Mouse (Mus musculus): ENCODE measurements at regions not wholly inside any gene's neighbourhood (a gene's known extent, or its start where the extent isn't known, plus 50 kb on each side); places are given as distances from the start of the nearest gene placed in this dataset.

DNA sequence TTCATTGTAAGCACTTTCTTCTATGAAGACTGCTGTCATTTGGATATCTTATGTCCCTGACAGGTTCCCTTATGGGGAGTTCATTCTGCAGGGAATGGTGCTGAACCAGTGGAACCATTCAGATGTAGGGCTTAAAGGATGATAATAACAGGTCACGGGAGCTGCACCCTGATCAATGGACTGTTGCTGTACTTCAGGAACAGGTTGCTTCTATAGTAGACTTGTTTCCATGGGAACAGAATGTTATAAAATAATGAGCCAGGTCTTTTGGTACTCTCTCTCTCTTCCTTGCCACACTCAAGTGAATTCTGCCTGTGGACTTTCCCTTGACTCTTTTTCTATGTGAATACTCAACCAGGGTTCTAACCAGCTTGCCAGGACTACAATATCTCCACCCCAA lies 196.9 kb upstream of the Chrm3 start:
- Histone ChIP-seq H3K27me3 (ENCODE audit: control insufficient read depth, insufficient read depth, low read length) (no peaks in the 10 kb centered on the region), H3K9me3 (ENCODE audit: control insufficient read depth, low read length) (no peaks in the 10 kb centered on the region), H3K4me1 (ENCODE audit: control insufficient read depth, insufficient read depth, low read length) (no peaks in the 10 kb centered on the region), H3K9ac (ENCODE audit: low read depth, low read length) (no peak overlapping the region), H3K27ac (ENCODE audit: low read depth, low read length) (no peak overlapping the region), H3K4me2 (replicated peaks; ENCODE audit: low read depth, low read length) (no peak overlapping the region), H3K4me3 (ENCODE audit: low read length) (no peak overlapping the region), H3K36me3 (ENCODE audit: control insufficient read depth, insufficient read depth, low read length) (no peaks in the 10 kb centered on the region)
- WGBS: 82% methylated on average over 1 of the region's 1 CpGs
- ATAC-seq (ENCODE audit: low FRiP score, low TSS enrichment): no peak

DNA sequence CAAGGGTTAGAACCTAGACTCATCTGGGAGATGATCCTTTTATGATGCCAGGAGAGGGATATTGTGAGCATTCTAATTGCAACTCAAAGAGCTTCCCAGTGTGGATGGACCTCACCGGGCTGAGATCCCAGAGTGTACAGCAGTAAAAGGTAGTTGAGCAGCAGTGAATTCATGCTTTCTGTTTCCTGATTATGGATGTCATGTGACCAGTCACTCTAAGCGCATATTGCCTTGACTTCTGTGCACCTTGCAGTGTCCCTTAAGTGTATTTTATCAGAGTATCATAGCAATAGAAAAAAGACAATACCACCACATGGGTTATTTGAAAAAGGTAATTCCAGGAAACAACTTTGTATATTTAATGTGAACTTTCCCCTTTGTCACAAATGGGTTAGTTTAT lies 193.9 kb upstream of the Chrm3 start:
- no peaks in the 10 kb centered on the region for H3K27me3 ChIP-seq (ENCODE audit: control insufficient read depth, insufficient read depth, low read length)
- no peak for ATAC-seq (ENCODE audit: low FRiP score, low TSS enrichment)
- H3K9ac ChIP-seq (ENCODE audit: low read depth, low read length): no peak overlapping the region
- no peak overlapping the region for H3K4me2 ChIP-seq (replicated peaks; ENCODE audit: low read depth, low read length)
- no peak overlapping the region for H3K4me3 ChIP-seq (ENCODE audit: low read length)
- WGBS: 77% methylated on average over 2 of the region's 2 CpGs
- no peaks in the 10 kb centered on the region for H3K9me3 ChIP-seq (ENCODE audit: control insufficient read depth, low read length)
- no peak overlapping the region for H3K27ac ChIP-seq (ENCODE audit: low read depth, low read length)
- H3K4me1 ChIP-seq (ENCODE audit: control insufficient read depth, insufficient read depth, low read length): no peaks in the 10 kb centered on the region
- H3K36me3 ChIP-seq (ENCODE audit: control insufficient read depth, insufficient read depth, low read length): no peaks in the 10 kb centered on the region

DNA sequence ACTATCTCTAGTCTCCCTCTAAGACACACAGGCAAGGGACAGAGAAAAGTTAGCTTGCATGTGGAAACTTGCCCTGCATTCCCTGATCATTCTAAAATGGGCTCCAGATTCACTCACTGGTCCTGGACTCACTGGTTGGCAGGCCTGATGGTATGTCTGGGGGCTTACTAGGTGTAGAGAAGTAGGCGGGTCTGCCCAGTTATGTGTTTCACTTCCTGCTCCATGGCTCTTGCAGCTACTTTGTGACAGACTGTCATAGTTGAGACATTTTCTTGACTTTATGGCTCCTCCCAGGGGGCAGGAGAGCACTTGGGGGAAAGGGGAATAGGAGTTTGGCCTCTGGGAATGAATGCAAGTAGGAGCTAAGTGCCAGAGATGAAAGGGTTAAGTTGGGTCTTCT lies 182.1 kb upstream of the Chrm3 start:
- H3K4me1 ChIP-seq (ENCODE audit: control insufficient read depth, insufficient read depth, low read length): no peaks in the 10 kb centered on the region
- no peaks in the 10 kb centered on the region for H3K9me3 ChIP-seq (ENCODE audit: control insufficient read depth, low read length)
- H3K27ac ChIP-seq (ENCODE audit: low read depth, low read length): no peak overlapping the region
- H3K4me3 ChIP-seq (ENCODE audit: low read length): no peak overlapping the region
- ATAC-seq (ENCODE audit: low FRiP score, low TSS enrichment): no peak
- no peaks in the 10 kb centered on the region for H3K36me3 ChIP-seq (ENCODE audit: control insufficient read depth, insufficient read depth, low read length)
- 96% methylated on average over 1 of the region's 1 CpGs for WGBS
- H3K4me2 ChIP-seq (replicated peaks; ENCODE audit: low read depth, low read length): no peak overlapping the region
- no peaks in the 10 kb centered on the region for H3K27me3 ChIP-seq (ENCODE audit: control insufficient read depth, insufficient read depth, low read length)
- no peak overlapping the region for H3K9ac ChIP-seq (ENCODE audit: low read depth, low read length)

DNA sequence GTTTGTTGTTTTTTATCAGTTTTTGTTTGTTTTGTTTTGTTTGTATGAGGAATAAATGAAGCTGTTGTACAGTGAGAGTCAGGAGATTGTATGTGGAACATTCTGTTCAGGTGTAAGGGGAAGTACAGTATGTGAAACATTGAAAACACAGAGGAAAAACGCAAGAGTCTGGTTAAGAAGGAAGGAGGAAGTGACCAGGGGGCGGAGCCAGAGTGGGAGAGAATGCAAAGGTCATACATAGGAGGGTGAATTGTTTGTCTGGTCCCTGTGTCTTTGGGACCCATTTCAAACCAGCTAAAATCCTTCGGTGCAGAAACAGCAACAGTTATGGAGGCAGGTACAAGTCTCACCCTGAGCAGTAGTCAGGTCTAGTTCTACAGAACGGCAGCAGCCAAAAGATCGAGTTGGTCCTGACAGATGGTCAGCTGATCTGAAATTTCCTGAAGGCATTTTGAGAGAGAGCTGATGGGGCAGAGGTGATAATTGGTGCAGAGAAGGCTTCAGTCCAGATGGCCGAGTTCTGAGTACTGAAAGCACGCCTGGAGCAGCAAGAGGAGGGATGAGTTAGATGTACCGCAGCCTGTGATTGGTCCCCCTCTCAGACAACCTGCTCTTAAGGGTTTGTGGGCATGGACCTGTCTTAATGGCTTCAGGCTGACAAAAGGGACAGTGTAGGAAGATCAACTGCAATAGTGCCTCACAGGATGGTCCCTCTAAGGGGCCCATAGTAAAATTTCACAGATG lies 179.7 kb upstream of the Chrm3 start:
- Histone ChIP-seq H3K4me1 (ENCODE audit: control insufficient read depth, insufficient read depth, low read length) (no peaks in the 10 kb centered on the region), H3K9me3 (ENCODE audit: control insufficient read depth, low read length) (no peaks in the 10 kb centered on the region), H3K4me2 (replicated peaks; ENCODE audit: low read depth, low read length) (no peak overlapping the region), H3K27ac (ENCODE audit: low read depth, low read length) (no peak overlapping the region), H3K36me3 (ENCODE audit: control insufficient read depth, insufficient read depth, low read length) (no peaks in the 10 kb centered on the region), H3K4me3 (ENCODE audit: low read length) (no peak overlapping the region), H3K9ac (ENCODE audit: low read depth, low read length) (no peak overlapping the region), H3K27me3 (ENCODE audit: control insufficient read depth, insufficient read depth, low read length) (no peaks in the 10 kb centered on the region)
- 76% methylated on average over 8 of the region's 8 CpGs for WGBS
- no peak for ATAC-seq (ENCODE audit: low FRiP score, low TSS enrichment)

DNA sequence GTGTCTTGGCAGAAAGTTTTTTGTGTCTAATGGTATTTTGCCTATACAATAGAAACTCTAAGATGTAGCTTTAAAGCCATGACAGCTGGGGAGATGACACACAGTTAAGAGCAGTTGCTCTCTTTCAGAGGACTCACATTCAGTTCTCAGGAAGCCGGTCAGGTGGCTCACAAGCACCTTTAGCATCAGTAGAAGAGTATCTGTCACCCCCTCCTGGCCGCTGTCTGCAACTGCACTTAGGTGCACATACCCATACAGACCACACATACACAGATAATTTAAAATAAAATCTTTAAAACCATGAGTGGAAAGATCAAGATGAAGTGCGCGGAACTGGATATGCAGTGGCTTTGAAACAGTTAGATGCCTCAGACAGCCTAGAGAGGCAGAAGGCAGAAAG lies 178.3 kb upstream of the Chrm3 start:
- Histone ChIP-seq H3K27me3 (ENCODE audit: control insufficient read depth, insufficient read depth, low read length) (no peaks in the 10 kb centered on the region), H3K9ac (ENCODE audit: low read depth, low read length) (no peak overlapping the region), H3K4me3 (ENCODE audit: low read length) (no peak overlapping the region), H3K36me3 (ENCODE audit: control insufficient read depth, insufficient read depth, low read length) (no peaks in the 10 kb centered on the region), H3K4me1 (ENCODE audit: control insufficient read depth, insufficient read depth, low read length) (no peaks in the 10 kb centered on the region), H3K27ac (ENCODE audit: low read depth, low read length) (no peak overlapping the region), H3K9me3 (ENCODE audit: control insufficient read depth, low read length) (no peaks in the 10 kb centered on the region), H3K4me2 (replicated peaks; ENCODE audit: low read depth, low read length) (no peak overlapping the region)
- WGBS: 82% methylated on average over 4 of the region's 4 CpGs
- ATAC-seq (ENCODE audit: low FRiP score, low TSS enrichment): no peak

DNA sequence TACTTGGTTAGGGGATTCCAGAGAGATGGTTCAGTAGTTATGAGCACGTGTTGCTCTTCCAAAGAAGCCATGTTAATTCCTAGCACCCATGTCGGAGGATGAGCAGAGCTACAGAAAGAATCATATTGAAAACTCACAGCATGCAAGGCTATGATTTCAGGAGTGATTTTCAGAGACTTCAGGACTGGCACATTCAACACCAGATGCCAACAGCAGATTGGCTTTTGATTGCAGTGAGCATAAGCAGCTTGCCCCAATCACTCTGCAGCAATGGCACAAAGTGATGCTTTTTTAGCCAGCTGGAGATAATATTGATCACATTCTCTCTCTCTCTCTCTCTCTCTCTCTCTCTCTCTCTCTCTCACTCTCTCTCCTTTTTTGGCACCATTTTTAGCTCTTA lies 166.6 kb upstream of the Chrm3 start:
- Histone ChIP-seq H3K36me3 (ENCODE audit: control insufficient read depth, insufficient read depth, low read length) (no peaks in the 10 kb centered on the region), H3K9ac (ENCODE audit: low read depth, low read length) (no peak overlapping the region), H3K4me3 (ENCODE audit: low read length) (no peak overlapping the region), H3K9me3 (ENCODE audit: control insufficient read depth, low read length) (no peaks in the 10 kb centered on the region), H3K27me3 (ENCODE audit: control insufficient read depth, insufficient read depth, low read length) (no peaks in the 10 kb centered on the region), H3K27ac (ENCODE audit: low read depth, low read length) (no peak overlapping the region), H3K4me2 (replicated peaks; ENCODE audit: low read depth, low read length) (no peak overlapping the region), H3K4me1 (ENCODE audit: control insufficient read depth, insufficient read depth, low read length) (no peaks in the 10 kb centered on the region)
- ATAC-seq (ENCODE audit: low FRiP score, low TSS enrichment): no peak
- WGBS: 88% methylated on average over 2 of the region's 2 CpGs

DNA sequence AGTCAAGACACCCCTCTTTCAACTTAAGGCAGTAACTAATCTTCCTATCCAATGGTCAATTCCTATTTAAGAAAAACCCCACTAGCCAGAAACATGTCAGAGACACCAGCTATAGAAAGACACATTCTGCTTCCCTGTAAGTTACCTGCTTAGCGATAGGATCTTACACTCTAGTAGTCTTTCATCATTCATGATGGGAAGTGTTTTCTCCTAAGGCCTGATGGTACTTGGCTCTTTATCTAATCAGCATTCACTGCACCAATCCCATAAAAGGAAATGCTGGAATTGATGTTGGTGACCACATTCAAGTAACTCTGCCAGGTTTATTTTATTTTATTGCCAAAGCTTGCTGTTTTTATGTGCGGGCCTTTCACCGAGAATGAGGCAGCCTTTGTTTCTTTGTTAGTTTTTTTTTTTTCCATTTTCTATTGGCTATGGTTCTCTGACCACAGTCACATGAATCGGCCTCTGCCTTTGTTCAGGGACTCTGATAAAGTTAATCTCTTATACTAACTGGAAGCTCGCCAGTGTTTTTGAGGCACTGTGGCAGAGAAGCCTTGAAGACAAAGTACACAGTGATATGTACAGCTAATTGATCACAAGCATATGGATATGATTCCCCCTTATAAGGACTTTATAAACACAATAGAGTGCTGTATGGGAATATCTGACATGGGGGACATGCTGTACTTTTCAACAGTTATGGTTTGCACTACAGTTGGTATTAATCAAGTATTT lies 166.0 kb upstream of the Chrm3 start:
- ATAC-seq (ENCODE audit: low FRiP score, low TSS enrichment): no peak
- H3K4me2 ChIP-seq (replicated peaks; ENCODE audit: low read depth, low read length): no peak overlapping the region
- H3K27me3 ChIP-seq (ENCODE audit: control insufficient read depth, insufficient read depth, low read length): no peaks in the 10 kb centered on the region
- H3K4me1 ChIP-seq (ENCODE audit: control insufficient read depth, insufficient read depth, low read length): no peaks in the 10 kb centered on the region
- H3K9me3 ChIP-seq (ENCODE audit: control insufficient read depth, low read length): no peaks in the 10 kb centered on the region
- no peak overlapping the region for H3K27ac ChIP-seq (ENCODE audit: low read depth, low read length)
- no peaks in the 10 kb centered on the region for H3K36me3 ChIP-seq (ENCODE audit: control insufficient read depth, insufficient read depth, low read length)
- 75% methylated on average over 5 of the region's 5 CpGs for WGBS
- no peak overlapping the region for H3K4me3 ChIP-seq (ENCODE audit: low read length)
- H3K9ac ChIP-seq (ENCODE audit: low read depth, low read length): no peak overlapping the region

DNA sequence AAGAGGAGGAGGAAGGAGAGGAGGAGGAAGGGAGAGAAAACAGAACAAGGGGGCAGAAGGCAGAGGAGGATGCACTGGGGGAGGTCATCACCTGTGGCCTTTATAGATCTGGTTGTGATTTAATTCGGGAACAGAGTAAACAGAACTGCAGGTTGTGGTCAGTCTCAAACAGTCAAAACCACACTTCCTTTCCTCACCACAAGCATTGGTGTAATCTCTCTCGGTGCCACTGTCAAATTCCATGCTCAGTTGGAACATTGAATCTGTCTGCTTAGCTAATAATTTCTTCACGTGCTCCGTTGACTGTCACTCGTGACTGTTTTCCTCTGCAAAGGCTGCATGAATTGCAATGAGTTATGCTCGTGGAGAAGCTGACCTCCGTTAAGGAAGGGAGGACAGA lies 143.6 kb upstream of the Chrm3 start:
- H3K27ac ChIP-seq (ENCODE audit: low read depth, low read length): no peak overlapping the region
- no peaks in the 10 kb centered on the region for H3K27me3 ChIP-seq (ENCODE audit: control insufficient read depth, insufficient read depth, low read length)
- no peaks in the 10 kb centered on the region for H3K36me3 ChIP-seq (ENCODE audit: control insufficient read depth, insufficient read depth, low read length)
- 35% methylated on average over 7 of the region's 7 CpGs for WGBS
- H3K4me1 ChIP-seq (ENCODE audit: control insufficient read depth, insufficient read depth, low read length): no peaks in the 10 kb centered on the region
- no peak overlapping the region for H3K9ac ChIP-seq (ENCODE audit: low read depth, low read length)
- H3K9me3 ChIP-seq (ENCODE audit: control insufficient read depth, low read length): no peaks in the 10 kb centered on the region
- ATAC-seq (ENCODE audit: low FRiP score, low TSS enrichment): no peak
- no peak overlapping the region for H3K4me2 ChIP-seq (replicated peaks; ENCODE audit: low read depth, low read length)
- H3K4me3 ChIP-seq (ENCODE audit: low read length): no peak overlapping the region

DNA sequence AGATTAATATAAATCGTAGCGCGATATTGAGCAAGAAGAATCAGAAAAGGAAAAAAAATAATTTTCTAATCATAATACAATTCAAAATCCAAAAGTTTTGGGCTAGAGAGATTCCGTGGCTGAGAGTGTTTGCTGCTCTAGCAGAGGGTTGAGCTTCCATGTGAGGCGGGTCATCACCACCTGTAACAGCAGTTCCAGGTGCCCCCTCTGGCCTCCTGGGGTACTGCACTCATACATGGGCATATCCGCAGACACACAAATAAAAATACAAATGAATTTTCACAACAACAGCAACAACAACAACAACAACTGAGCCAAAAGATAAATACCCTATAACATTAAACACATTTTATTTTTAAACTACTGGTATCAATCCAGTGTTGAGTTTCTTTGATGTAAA lies 94.7 kb upstream of the Chrm3 start:
- Histone ChIP-seq H3K4me1 (ENCODE audit: control insufficient read depth, insufficient read depth, low read length) (no peaks in the 10 kb centered on the region), H3K36me3 (ENCODE audit: control insufficient read depth, insufficient read depth, low read length) (no peaks in the 10 kb centered on the region), H3K27me3 (ENCODE audit: control insufficient read depth, insufficient read depth, low read length) (no peaks in the 10 kb centered on the region), H3K4me3 (ENCODE audit: low read length) (no peak overlapping the region), H3K9ac (ENCODE audit: low read depth, low read length) (no peak overlapping the region), H3K27ac (ENCODE audit: low read depth, low read length) (no peak overlapping the region), H3K9me3 (ENCODE audit: control insufficient read depth, low read length) (no peaks in the 10 kb centered on the region), H3K4me2 (replicated peaks; ENCODE audit: low read depth, low read length) (no peak overlapping the region)
- 95% methylated on average over 6 of the region's 6 CpGs for WGBS
- no peak for ATAC-seq (ENCODE audit: low FRiP score, low TSS enrichment)

All from kidney, embryonic 14.5 days (tissue).